Mouse (Mus musculus) liver, adult (tissue): ENCODE measurements around the gene Ube2q1.

Experiments used
- GATA4 ChIP-seq: IDR thresholded peaks from 2 replicates; pipeline ENCODE4 v1.6.1; 2014; ENCODE audit warnings: mild to moderate bottlenecking, low read length; ENCODE audit not compliant: insufficient replicate concordance

The Ube2q1 gene

DNA sequence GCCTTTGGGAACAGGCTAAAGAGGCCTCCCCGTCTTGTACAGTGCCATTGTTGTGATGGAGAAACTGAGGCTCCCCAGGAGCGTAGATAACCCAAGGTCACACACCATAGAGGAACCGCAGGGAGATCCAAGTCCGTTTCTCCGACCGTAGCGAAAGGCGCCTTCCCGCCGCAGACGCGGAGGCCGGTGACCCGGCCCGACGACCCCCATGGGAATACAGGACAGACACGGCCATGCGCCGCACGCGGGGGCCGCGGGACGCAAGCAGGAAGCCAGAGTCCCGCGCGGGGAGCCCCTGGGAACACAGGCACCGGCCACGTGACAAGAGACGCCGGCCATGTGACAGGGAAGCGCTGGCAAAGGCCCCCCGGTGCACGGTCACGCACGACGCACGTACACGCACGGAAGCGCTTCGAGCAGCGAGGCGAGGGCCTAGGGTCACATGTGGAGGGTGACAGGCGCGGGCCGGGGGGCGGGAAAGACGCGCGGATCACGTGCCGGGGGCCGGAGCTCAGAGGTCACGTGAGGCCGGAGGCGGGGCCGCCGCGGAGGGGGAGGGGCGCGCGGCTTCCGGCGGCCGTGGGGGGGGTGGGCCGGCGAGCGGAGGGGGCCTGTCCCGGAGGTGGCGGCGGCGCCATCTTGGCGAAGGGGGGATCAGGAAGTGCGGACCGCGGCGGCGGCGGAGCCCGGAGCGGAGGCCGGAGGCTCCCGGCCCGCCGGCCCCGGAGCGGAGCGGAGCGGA is at the start of gene Ube2q1:
TSS of gene Ube2q1 (plus strand) at position 649 of the 742 bp plus-strand sequence.
- peak; percentile 33; the same call in 1 of the 2 replicates for TF ChIP-seq GATA4

DNA sequence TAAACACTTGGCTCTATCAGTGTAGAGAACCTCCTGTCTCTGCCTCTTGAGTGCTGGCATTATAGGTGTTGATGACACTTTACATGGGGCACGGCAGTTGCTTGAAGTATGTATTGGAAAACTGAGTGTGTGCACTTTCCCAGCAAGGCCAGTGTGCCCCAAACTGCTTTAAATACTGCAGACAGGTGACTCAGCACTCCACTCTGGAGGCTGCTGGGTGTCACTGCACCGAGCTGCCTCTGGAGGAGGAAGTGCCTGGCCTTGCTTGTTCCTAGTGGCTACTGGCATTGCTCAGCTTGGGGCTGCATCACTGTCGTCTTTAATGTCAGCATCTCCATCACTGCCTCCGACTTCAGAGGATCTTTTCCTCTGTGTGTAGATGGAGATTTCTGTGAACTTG is 46.4 kb upstream of the Ube2q1 start:
- no peak for TF ChIP-seq GATA4

DNA sequence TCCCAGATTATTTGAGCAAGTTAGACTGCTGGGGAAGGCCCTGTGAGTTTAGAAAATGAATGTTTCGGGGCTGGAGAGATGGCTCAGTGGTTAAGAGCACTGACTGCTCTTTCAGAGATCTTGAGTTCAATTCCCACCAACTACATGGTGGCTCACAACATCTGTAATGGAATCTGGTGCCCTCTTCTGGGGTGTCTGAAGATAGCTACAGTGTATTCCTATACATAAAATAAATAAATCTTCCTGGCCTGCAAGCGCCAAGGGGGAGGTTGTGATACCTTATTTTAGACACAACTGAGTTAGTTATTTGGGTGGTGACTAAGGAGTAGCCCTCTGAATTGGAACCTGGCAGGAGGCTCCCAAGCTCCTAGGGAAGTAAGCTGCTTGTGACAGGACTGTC is 44.6 kb upstream of the Ube2q1 start:
- TF ChIP-seq GATA4: no peak

DNA sequence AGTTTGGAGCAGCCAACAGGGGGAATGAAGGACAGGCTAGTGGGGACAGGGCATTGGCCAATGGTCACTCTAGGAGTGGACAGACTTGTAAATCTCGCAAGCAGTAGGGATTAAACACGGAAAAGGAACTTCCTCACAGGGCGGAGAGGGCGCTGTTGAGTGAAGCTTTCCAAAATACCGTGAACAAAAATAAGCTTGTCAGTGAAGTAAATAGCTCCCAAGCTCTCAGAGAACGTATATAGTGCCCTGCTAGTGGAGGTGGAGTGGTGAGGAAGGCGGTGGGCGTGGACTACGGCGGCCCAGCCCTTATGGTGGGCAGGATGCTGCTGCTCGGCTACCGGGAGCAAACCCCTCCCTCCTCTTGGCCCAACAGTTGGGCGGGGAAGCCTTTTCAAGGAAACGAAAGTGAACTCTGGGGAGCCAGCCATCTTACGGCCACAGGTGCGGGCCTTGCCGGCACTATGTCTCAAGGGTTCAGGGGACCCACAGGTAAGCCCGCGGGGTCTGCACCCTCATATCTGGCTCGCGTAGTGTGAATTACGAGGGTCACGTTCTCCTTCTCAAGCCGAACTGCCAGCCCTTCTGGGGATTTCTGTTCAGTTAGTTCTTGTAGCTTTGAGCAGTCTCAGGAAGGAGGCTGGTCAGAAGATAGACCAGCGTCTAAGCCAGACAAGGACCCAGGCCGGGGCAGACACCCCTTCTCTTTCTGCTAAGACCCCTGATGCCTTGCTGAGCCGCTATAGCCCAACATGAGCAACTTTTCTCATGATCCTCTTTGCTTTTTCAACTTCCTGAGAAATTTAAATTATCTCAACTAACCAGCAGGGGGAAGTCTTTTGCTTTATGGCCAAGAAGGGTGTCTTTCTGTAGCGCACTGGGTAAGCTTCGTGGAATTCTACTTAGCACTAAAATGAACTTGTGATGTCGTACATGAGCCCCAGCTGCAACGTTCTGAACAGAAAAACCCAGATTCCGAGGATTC is 42.8 kb upstream of the Ube2q1 start:
- TF ChIP-seq GATA4: no peak

DNA sequence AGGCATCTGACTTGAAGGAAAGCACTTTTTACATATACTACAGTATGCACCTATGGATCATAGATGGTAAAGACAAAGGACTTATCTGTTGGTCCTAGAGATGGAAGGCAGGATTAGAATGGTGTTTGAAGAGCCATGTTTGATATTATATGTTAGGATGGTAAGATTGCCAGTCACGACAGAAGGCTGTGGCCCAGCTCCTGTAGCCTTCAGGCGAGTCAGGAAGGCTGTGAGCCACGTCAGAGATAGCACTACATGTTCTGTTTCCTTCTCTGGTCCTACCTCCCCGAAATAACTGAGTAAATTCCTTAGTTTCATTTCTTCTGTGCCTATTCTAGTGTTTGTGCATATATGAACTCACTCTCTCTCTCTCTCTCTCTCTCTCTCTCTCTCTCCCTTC is 41.3 kb upstream of the Ube2q1 start:
- TF ChIP-seq GATA4: no peak

DNA sequence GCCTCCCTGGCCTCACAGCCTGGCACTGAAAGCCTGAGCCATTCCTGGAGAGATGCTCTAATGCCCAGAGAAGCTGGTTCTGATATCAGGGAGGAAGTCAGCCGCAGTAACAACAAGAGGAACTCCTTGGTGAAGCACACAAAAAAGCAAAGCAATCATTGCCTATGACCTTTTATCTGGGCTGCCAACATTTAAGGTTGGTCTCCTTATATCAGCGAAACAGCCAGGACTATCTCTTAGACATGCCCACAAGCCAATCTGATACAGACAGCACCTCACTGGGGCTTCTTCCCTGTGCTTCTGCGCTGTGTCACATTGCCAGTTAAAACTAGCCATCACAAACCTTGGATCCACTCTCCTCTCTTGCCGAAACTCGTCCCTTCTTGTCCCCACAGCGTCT is 34.9 kb upstream of the Ube2q1 start:
- TF ChIP-seq GATA4: no peak

DNA sequence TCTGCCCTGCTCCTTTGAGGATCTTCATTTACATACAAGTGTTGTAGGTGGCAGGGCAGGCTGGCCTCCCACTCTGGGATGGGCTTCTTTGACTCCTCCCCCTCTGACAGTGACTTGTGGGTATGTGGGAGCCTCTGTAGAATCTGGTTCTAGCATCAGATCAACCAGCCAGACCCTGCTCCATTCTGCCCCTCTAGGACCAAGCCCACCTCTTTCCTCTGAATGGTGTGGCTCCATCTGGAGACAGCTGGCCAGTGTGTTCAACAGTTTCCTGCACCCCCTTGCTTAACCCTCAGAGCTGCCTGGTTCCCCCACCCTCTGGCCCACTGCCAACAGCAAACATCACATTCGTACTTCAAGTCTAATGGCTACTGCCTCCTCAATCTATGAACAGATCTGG is 21.1 kb upstream of the Ube2q1 start:
- no peak for TF ChIP-seq GATA4

DNA sequence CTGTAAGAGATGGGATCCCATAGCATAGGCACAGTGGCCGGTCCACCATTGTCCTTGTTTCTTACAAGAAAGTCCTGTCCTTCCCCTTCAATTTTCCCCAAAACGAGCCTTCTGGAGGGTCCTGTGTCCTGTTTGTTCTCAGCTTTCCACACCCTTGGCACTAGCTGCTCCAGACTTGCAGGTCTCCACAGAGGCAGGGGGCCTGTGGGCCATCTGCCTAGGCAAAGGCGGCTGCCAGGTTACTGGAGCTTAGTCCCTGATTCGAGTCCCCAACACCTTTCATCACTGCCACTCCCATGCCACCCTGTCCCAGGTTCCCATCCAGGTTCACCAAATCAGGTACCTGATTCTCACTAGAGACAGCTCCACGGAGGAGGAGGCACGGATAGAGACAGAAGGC is 18.1 kb upstream of the Ube2q1 start:
- TF ChIP-seq GATA4: no peak

DNA sequence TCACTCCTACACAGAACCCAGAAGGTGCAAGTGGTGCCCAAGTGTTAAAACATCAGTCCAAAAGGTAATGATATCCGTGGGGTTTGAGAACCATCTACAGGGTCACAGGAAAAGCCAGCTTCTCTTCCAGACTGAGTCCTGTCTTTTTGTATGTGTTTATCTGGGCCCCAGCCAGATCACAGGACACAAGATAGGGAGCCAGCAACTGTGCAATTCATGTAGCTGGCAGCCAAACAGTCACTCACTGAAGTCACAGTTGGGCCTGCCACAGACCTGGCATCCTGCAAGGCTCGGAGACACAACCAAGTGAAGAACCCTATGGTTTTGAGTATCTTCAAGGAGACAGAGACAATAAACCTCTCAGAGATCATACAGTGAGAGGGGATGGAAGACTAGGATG is 15.6 kb upstream of the Ube2q1 start:
- TF ChIP-seq GATA4: no peak

DNA sequence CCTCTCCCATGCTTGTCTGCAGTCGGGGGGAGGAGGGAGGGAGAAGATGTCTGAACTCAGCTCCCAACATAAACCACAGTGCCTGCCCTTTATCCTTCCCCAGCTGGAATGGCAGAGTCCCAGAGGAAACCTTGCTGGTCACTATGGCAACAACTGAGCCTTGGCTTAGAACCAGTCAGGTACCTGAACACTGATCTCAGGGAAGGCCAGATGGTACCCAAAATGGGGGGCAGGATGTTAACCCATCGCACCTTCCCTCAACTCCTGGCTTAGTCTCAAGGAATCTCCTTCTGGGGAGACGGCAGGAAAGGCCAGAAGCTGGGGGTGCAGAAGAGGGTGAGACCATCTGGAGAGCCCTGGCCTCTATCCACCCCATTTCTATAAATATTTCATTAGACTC is 13.6 kb upstream of the Ube2q1 start:
- TF ChIP-seq GATA4: no peak

DNA sequence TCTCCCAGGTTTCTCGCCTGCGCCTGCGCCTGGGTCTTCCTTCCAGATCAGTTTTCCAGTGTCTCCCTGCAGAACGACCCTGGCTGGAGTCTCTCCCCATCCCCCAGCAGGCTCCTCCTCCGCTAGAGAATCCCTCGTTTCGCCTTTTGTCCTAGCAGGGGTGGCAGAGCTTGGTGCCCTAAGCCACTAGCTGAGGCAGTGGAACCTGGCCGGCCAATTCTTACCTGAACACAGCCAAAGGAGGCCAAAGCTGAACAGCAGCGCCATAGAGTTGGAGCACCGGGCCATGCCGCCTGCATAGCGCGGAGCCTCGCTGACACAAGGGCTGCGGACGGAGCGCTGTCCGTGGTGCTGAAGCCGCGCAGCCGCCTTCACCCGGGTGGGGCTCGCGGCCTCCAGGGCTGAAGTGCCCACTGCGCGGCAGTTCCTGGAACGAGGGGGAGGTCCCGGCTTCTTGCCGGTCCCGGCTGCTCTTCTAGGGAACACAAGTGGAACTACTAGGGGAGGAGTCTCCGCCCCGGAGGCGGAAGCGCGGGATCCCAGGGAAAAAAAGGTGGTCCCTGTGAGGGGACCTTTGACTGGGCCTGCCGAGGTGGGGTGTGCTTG is 9.2 kb upstream of the Ube2q1 start, which contains the start of gene Chrnb2:
TSS of gene Chrnb2 (minus strand) at position 514 of the 606 bp plus-strand sequence.
- TF ChIP-seq GATA4: no peak

DNA sequence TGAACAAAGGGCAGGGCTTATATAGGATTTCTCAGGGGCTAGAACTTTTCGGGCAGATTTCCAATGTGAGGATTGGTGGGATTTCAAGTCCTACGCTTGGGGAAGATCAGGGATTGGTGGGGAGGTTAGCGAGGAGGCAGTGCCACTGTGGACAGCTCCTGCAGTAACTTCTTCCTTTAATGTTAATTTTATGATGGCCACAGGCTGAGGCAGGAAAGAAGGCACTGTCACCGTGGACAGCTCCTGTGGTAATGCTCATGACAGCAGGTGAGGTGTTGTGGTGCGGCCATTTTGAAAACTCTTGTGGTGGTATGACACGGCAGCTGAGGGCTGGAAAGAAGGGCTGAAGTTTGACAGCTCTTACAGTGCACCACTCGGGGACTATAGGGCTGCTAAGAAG is 3.8 kb upstream of the Ube2q1 start:
- TF ChIP-seq GATA4: no peak

DNA sequence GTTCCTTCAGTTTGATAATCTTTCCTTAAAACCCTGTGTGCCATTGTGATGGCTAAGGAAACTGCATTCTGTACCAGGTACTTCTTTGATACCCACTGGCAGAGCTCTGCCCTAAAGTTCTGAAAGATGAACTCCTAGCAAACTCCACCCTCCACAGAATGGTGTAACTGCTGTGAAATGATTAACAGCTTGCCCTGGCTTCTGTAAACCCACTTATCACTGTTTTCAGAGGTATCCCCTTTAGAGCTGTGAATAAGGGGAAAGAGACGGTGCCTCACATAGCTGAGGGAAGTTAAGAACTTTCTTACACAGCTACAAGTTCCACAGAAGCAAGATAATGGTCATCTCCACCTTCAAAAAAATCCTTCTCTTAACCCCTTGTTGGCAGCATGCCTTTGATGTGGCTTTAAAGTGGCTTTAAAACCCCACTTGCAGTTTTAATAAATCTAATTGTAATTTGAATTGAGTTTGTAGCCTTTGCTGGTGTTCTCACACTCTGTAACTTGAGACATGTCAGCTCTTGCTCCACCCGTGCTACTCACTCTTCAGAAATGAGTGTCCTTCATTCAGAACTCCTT is 2.9 kb upstream of the Ube2q1 start:
- no peak for TF ChIP-seq GATA4

DNA sequence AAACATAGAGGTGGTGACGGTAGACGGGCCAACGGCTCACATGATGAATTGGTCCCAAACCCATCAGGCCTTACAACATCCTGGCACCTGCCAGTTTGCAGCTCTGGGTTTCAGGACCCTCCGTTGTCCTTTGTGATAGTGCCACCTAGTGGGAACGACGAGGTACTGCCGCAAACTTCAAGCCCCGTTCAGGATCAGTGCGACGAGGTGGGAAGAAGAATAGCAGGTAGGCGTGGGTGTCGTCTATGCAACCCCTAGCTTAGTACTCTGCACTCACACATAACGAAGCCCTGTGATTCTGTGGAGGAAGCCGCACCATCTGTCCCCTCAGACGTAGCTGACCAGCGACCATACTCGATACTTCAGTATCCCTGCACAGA is 838 bp upstream of the Ube2q1 start:
- TF ChIP-seq GATA4: no peak

DNA sequence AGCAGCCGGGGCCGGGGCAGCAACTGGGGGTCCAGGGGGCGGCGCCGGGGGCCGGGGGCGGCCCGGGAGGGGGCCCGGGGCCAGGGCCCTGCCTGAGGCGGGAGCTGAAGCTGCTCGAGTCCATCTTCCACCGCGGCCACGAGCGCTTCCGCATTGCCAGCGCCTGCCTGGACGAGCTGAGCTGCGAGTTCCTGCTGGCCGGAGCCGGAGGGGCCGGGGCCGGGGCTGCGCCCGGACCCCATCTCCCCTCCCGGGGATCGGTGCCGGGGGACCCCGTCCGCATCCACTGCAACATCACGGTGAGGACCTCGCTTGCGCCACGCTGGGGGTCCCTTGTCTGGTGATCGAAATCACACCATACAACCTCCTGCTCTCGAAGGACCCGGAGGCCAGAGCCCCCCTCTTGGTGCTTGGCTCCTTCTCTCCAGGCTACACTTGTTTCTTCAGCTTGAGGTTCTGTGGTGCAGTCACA is 360 bp downstream of the Ube2q1 start:
- TF ChIP-seq GATA4: no peak
